Mouse (Mus musculus) megakaryocyte, adult 5-6 weeks (primary cell): ENCODE results near the gene Sf3b5. TPM values are rescaled to one million over a fixed set of nuclear protein-coding genes. Genes with fewer than 3 reads are reported as not detected.

ENCODE experiments used
- ATAC-seq: 2 replicates; pipeline ENCODE4 v1.8.0; 2016; ENCODE audit warnings: mild to moderate bottlenecking, inconsistent platforms; ENCODE audit not compliant: poor library complexity, severe bottlenecking
- total RNA-seq, 2 experiments: library from RNA; stranded (forward) in 1 of 2; stranded (reverse) in 1 of 2; fragments of 153-499, 151-499 nt in 1 of 2; fragments of 221-1000, 200-1000 nt in 1 of 2; gene quantifications; 2 replicates each; pipeline versions ENCODE4 v1.2.3 to v1.2.4; 2015 to 2017

Gene Sf3b5
- total RNA-seq (2015) (14.0 and 17.0 TPM in 2 replicates), total RNA-seq (2017) (15.4 and 15.8 TPM in 2 replicates)

- no peak for ATAC-seq
Observed at GRCm38 (mm10) chr10:13005043-13005442, at the start of gene Sf3b5. Sf3b5 (plus strand) TSS chr10:13005343.

DNA sequence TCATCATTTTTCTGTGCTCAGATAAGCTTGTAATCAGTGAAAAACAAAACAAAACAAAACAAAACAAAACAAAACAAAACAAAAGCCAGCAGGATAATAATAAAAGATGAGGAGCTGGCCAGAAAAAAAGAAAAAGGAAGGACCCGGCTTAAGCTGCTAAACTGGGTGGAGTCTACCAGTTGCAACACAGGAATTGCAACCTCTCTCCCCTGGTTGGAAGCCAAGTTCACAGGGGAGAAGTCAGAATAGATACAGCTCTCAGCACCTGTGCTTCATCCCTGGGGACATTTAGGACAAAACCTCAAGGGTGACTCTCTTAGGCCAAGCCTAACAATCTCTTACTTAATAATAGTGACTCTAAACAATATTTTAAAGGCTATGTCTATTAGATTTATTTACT is 49.3 kb upstream of the Sf3b5 start:
- ATAC-seq, result peak; percentile 80

DNA sequence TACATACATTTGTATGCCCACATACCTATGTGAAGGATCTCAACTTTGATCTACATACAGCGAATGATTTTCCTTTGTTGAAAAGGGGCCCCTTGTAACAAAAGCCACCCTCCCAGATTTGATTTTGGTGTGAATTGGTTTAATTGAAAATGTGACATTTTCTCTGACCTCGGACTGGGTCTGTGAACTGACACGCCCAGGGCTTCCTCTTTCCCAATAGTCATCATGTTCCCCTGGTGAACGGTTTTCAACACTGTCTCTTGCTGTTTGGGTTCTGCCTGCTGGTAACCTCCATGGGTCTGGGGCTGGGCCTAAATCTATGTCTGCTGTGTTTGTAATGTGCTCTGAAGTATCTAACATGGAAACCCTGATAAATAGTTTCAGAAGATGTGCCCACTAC is 47.9 kb upstream of the Sf3b5 start:
- ATAC-seq, result peak; percentile 87

DNA sequence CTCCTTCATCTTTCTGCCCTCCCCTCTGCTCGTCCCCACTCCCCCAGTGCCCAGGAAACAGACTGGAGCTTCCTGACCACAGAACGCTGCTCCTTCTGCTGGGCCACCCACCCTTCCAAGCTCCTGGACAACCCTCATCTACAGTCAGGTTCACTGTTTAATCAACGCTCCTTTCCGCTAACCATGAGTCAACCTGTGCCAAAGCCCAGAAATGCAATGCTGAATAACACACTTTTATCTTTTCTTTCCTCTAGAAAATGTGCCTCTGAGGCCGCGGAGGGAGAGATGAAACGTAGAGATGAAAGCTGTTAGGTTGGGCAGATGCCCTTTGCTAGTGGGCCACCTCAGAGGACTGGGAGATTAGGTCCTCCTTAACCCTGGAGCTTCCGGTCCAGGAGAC is 43.6 kb upstream of the Sf3b5 start:
- ATAC-seq, result no peak

GRCm38 (mm10) chr10:12962238-12962637 is 42.9 kb upstream of the Sf3b5 start:
- ATAC-seq, result no peak

- peak; percentile 45 for ATAC-seq
Observed at GRCm38 (mm10) chr10:12963362-12964147, 41.6 kb upstream of the Sf3b5 start.

- ATAC-seq, result peak; percentile 90
Observed at GRCm38 (mm10) chr10:12964151-12965075, 40.7 kb upstream of the Sf3b5 start, which contains the start of gene Stx11. Stx11 (minus strand) TSS chr10:12964298.

- ATAC-seq, result no peak
Observed at GRCm38 (mm10) chr10:12965669-12966180, 39.4 kb upstream of the Sf3b5 start.

GRCm38 (mm10) chr10:12974572-12974971 is 30.6 kb upstream of the Sf3b5 start:
- ATAC-seq, result peak; percentile 50

DNA sequence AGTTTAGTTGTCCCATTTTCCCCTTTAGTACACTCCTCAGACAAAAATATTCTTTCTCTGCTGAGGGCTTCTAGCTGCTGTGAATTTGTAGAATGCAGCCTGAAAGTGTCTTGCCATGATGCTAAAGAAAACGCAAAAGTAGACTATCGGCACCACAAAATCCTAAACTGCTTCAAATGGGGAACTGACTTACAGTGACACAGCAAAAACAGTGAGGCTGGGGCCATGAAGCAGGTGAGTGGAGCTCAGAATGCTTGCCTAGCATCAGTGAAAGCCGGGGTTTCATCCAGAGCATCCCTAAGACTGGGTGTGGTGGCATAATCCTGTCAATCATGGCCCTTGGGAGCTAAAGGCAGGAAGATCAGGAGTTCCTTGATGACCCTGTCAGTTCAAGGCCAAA is 29.7 kb upstream of the Sf3b5 start:
- ATAC-seq, result peak; percentile 74

DNA sequence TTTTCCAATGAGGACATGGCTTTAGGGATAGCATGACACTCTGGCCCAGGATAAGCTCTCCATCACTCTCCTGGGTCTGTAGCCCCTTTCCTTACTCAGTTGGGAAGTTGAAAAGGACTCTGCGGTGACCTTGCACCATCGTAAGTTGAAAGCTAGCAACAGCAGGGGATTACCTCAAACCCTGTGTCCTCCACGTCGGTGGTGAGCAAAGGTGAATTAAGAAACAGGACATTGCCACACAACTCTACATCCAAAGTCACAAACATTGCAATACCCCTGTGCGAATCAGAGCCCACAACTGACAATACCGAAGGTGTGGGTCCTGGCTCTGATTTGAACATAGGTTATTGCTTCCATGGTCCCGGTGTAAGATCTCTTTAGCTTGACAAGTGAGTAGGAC is 29.2 kb upstream of the Sf3b5 start:
- peak; percentile 84 for ATAC-seq

GRCm38 (mm10) chr10:12976552-12976951 is 28.6 kb upstream of the Sf3b5 start:
- peak; percentile 54 for ATAC-seq

GRCm38 (mm10) chr10:12977787-12978212 is 27.3 kb upstream of the Sf3b5 start:
- no peak for ATAC-seq

DNA sequence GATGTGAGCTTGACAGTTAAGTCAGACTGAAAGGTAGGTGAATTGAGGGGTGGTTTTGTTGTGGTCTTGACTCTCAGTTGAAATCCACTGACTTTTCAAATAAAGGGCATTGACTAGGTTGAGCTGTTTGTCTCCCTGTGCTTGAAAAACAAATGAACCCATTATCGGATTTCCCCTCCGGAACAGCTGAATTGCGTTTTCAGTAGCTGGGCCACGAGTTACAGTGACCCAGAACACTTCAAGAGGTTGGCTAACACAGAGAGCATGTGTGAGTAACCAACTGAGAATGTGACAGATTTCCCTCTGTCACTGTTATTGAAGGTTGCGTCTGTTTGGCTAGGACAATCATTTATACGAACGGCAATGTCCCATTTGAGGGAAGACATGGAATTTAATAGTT is 24.1 kb upstream of the Sf3b5 start:
- no peak for ATAC-seq

- no peak for ATAC-seq
Observed at GRCm38 (mm10) chr10:12983516-12983915, 21.6 kb upstream of the Sf3b5 start.

- no peak for ATAC-seq
Observed at GRCm38 (mm10) chr10:12985028-12985427, 20.1 kb upstream of the Sf3b5 start.

DNA sequence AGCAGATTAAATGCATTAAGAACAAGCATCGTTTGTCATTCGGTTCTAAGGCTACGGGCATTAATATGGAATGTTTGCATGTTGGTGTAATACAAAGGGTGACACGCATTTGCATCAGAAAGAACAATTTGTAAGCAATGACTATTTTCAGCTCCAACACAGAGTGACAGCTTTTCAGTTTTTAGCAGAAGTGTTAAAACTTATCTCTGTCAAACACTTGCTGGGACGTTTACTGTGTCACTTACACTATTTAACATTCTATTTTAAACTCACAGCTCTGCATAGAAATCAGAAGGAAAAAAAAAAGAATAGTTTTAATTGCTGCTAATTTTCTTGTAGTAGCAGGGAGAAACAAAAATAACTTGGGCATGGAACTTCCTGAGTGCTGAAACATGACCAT is 18.7 kb upstream of the Sf3b5 start:
- ATAC-seq, result no peak

DNA sequence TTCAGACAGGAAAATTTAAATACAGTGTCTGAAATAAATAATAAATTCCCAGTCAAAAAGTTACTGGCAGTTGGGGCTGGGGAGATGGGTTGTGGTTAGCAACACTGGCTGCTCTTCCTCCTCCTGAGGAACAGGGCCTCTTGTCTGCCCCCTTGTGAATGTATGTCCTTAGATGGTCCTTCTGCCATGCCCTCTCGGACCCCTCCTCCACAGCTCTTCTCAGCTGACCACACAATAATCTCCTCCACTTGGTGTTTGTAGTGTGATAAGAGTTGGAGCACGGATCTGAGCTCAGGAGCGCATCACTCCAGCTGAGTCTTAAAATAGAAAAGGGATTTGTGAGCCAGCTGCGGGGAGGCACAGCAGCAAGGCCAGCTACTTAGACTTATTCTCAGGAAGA is 18.2 kb upstream of the Sf3b5 start:
- ATAC-seq, result peak; percentile 68

GRCm38 (mm10) chr10:12991953-12992352 is 13.2 kb upstream of the Sf3b5 start:
- peak; percentile 45 for ATAC-seq

DNA sequence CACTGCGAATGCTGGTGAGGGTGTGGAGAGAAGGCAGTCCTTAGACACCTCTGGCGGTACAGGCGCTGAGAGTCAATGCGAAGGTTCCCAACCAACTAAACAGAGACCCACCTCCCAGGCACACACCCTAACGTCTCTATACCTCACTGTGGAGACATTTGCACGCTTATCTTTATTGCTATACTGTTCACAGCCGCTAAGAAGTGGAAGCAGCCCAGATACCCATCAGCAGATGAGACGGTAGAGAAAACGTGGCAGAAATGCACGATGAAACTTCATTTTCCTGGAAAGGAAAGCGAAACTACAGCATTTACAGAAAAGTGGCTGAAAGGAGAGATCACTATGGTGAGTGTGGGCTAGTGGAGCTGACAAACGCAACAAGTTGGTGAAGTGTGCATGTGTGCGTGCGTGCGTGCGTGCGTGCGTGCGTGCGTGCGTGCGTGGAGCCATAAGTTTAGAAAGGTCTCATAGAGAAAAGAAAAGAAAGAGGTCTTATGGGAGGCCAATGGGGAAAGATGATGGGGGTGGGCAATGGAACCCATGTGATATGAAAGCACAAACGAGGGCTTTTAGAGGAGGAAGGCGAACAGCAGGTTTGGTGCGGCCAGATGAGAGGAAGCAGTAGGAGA is 11.6 kb upstream of the Sf3b5 start:
- no peak for ATAC-seq
